Mouse (Mus musculus): ENCODE measurements around the gene Por. TPM values are rescaled to one million over a fixed set of nuclear protein-coding genes. Genes with fewer than 3 reads are reported as not detected.
A peak's percentile ranks its signal among the peaks of the same experiment; 100 is the strongest.

The Por gene
- 37.0 and 45.5 TPM in 2 replicates for polyA plus RNA-seq (2015; fragmentation: Nextera tagmentation; extraction: Ambion mirVana)

GRCm38 (mm10) chr5:135669741-135670275 is at the start of gene Por:
Por (plus strand) TSS chr5:135670033.
- ATAC-seq (ENCODE audit: insufficient read depth): no peak
- Histone ChIP-seq H3K4me1 (replicated peaks) (peaks cover 24% of the 10 kb centered on the region), H3K4me2 (no peak within 1 kb of the TSS; the same call in 1 of the 2 replicates), H3K9ac (no peak within 1 kb of the TSS), H3K4me3 (replicated peaks) (no peak within 1 kb of the TSS), H3K27me3 (no peaks in the 10 kb centered on the region), H3K36me3 (replicated peaks) (no peaks in the 10 kb centered on the region), H3K27ac (replicated peaks) (no peak within 1 kb of the TSS), H3K9me3 (replicated peaks) (no peaks in the 10 kb centered on the region)
- WGBS (ENCODE audit: insufficient replicate concordance): 27% methylated on average over 9 of the region's 9 CpGs

- H3K27me3 ChIP-seq: 0 out of 2 replicates have a peak, but pooled peaks cover 3% of the 10 kb centered on the region
- H3K27ac ChIP-seq (replicated peaks): no peak overlapping the region
- H3K9ac ChIP-seq: no peak overlapping the region
- 70% methylated on average over 9 of the region's 9 CpGs for WGBS (ENCODE audit: insufficient replicate concordance)
- H3K4me3 ChIP-seq (replicated peaks): no peak overlapping the region
- no peak for ATAC-seq (ENCODE audit: insufficient read depth)
- no peaks in the 10 kb centered on the region for H3K4me1 ChIP-seq (replicated peaks)
- no peaks in the 10 kb centered on the region for H3K9me3 ChIP-seq (replicated peaks)
- H3K4me2 ChIP-seq: no peak overlapping the region
- H3K36me3 ChIP-seq (replicated peaks): no peaks in the 10 kb centered on the region
Measured at GRCm38 (mm10) chr5:135620526-135620925, 49.3 kb upstream of the Por start.

GRCm38 (mm10) chr5:135621725-135622124 is 48.1 kb upstream of the Por start:
- no peak for ATAC-seq (ENCODE audit: insufficient read depth)
- Histone ChIP-seq H3K4me1 (replicated peaks) (no peaks in the 10 kb centered on the region), H3K4me3 (replicated peaks) (no peak overlapping the region), H3K36me3 (replicated peaks) (no peaks in the 10 kb centered on the region), H3K9me3 (replicated peaks) (no peaks in the 10 kb centered on the region), H3K27ac (replicated peaks) (no peak overlapping the region), H3K9ac (no peak overlapping the region), H3K4me2 (no peak overlapping the region), H3K27me3 (0 out of 2 replicates have a peak, but pooled peaks cover 3% of the 10 kb centered on the region)
- 61% methylated on average over 10 of the region's 10 CpGs for WGBS (ENCODE audit: insufficient replicate concordance)

GRCm38 (mm10) chr5:135623006-135623563 is 46.7 kb upstream of the Por start:
- Histone ChIP-seq H3K4me3 (replicated peaks) (no peak overlapping the region), H3K36me3 (replicated peaks) (no peaks in the 10 kb centered on the region), H3K4me1 (replicated peaks) (no peaks in the 10 kb centered on the region), H3K27ac (replicated peaks) (no peak overlapping the region), H3K27me3 (0 out of 2 replicates have a peak, but pooled peaks cover 3% of the 10 kb centered on the region), H3K9ac (no peak overlapping the region), H3K9me3 (replicated peaks) (no peaks in the 10 kb centered on the region), H3K4me2 (no peak overlapping the region)
- ATAC-seq (ENCODE audit: insufficient read depth): no peak
- 78% methylated on average over 18 of the region's 18 CpGs for WGBS (ENCODE audit: insufficient replicate concordance)

GRCm38 (mm10) chr5:135628916-135629315 is 40.9 kb upstream of the Por start:
- WGBS (ENCODE audit: insufficient replicate concordance): 34% methylated on average over 10 of the region's 10 CpGs
- H3K4me2 ChIP-seq: no peak overlapping the region
- H3K4me1 ChIP-seq (replicated peaks): peaks cover 15% of the 10 kb centered on the region
- H3K4me3 ChIP-seq (replicated peaks): no peak overlapping the region
- no peak for ATAC-seq (ENCODE audit: insufficient read depth)
- H3K27ac ChIP-seq (replicated peaks): no peak overlapping the region
- no peaks in the 10 kb centered on the region for H3K9me3 ChIP-seq (replicated peaks)
- H3K36me3 ChIP-seq (replicated peaks): no peaks in the 10 kb centered on the region
- H3K9ac ChIP-seq: no peak overlapping the region
- H3K27me3 ChIP-seq: no peaks in the 10 kb centered on the region

- no peak for ATAC-seq (ENCODE audit: insufficient read depth)
- H3K4me1 ChIP-seq (replicated peaks): peaks cover 15% of the 10 kb centered on the region
- H3K9me3 ChIP-seq (replicated peaks): no peaks in the 10 kb centered on the region
- H3K27me3 ChIP-seq: no peaks in the 10 kb centered on the region
- no peak overlapping the region for H3K4me3 ChIP-seq (replicated peaks)
- no peaks in the 10 kb centered on the region for H3K36me3 ChIP-seq (replicated peaks)
- H3K4me2 ChIP-seq: no peak overlapping the region
- no peak overlapping the region for H3K27ac ChIP-seq (replicated peaks)
- H3K9ac ChIP-seq: no peak overlapping the region
- WGBS (ENCODE audit: insufficient replicate concordance): 64% methylated on average over 3 of the region's 3 CpGs
Measured at GRCm38 (mm10) chr5:135629401-135629800, 40.4 kb upstream of the Por start.

- Histone ChIP-seq H3K9me3 (replicated peaks) (no peaks in the 10 kb centered on the region), H3K4me3 (replicated peaks) (no peak overlapping the region), H3K36me3 (replicated peaks) (peaks cover under 1% of the 10 kb centered on the region; the same call in 1 of the 2 replicates), H3K27me3 (no peaks in the 10 kb centered on the region), H3K4me1 (replicated peaks) (peaks cover 15% of the 10 kb centered on the region), H3K4me2 (no peak overlapping the region), H3K9ac (no peak overlapping the region), H3K27ac (replicated peaks) (no peak overlapping the region)
- 9% methylated on average over 3 of the region's 3 CpGs for WGBS (ENCODE audit: insufficient replicate concordance)
- ATAC-seq (ENCODE audit: insufficient read depth): no peak
Measured at GRCm38 (mm10) chr5:135630598-135630997, 39.2 kb upstream of the Por start.

GRCm38 (mm10) chr5:135632117-135632796 is 37.6 kb upstream of the Por start, which contains the start of gene Rhbdd2:
Rhbdd2 (plus strand) TSS chr5:135632618.
- WGBS (ENCODE audit: insufficient replicate concordance): 10% methylated on average over 29 of the region's 30 CpGs
- peak within 1 kb of the TSS; percentile 56; the same call in 1 of the 2 replicates for H3K27ac ChIP-seq (replicated peaks)
- peak; percentile 99 for ATAC-seq (ENCODE audit: insufficient read depth)

GRCm38 (mm10) chr5:135632797-135633144 is 37.1 kb upstream of the Por start:
- Histone ChIP-seq H3K9me3 (replicated peaks) (no peaks in the 10 kb centered on the region), H3K4me3 (replicated peaks) (peak overlapping the region; percentile 74), H3K9ac (peak overlapping the region; percentile 67), H3K4me1 (replicated peaks) (peaks cover 15% of the 10 kb centered on the region), H3K27ac (replicated peaks) (peak overlapping the region; percentile 56; the same call in 1 of the 2 replicates), H3K36me3 (replicated peaks) (peaks cover 8% of the 10 kb centered on the region), H3K4me2 (peak overlapping the region; percentile 87), H3K27me3 (no peaks in the 10 kb centered on the region)
- WGBS (ENCODE audit: insufficient replicate concordance): 2% methylated on average over 21 of the region's 21 CpGs
- peak; percentile 78 for ATAC-seq (ENCODE audit: insufficient read depth)

More at GRCm38 (mm10) chr5:135632117-135632796, 37.6 kb upstream of the Por start, which contains the start of gene Rhbdd2:
- peak within 1 kb of the TSS; percentile 67 for H3K9ac ChIP-seq
- H3K36me3 ChIP-seq (replicated peaks): peaks cover 8% of the 10 kb centered on the region
- peak within 1 kb of the TSS; percentile 74 for H3K4me3 ChIP-seq (replicated peaks)
- peak within 1 kb of the TSS; percentile 87 for H3K4me2 ChIP-seq
- no peaks in the 10 kb centered on the region for H3K27me3 ChIP-seq
- no peaks in the 10 kb centered on the region for H3K9me3 ChIP-seq (replicated peaks)
- peaks cover 15% of the 10 kb centered on the region for H3K4me1 ChIP-seq (replicated peaks)

GRCm38 (mm10) chr5:135639760-135640458 is 29.9 kb upstream of the Por start:
- WGBS (ENCODE audit: insufficient replicate concordance): 29% methylated on average over 7 of the region's 7 CpGs
- H3K9ac ChIP-seq: no peak overlapping the region
- no peak overlapping the region for H3K4me3 ChIP-seq (replicated peaks)
- H3K27me3 ChIP-seq: no peaks in the 10 kb centered on the region
- peaks cover 8% of the 10 kb centered on the region for H3K36me3 ChIP-seq (replicated peaks)
- ATAC-seq (ENCODE audit: insufficient read depth): no peak
- no peak overlapping the region for H3K4me2 ChIP-seq
- no peaks in the 10 kb centered on the region for H3K9me3 ChIP-seq (replicated peaks)
- H3K4me1 ChIP-seq (replicated peaks): peaks cover 27% of the 10 kb centered on the region
- peak overlapping the region; percentile 15 for H3K27ac ChIP-seq (replicated peaks)

- no peaks in the 10 kb centered on the region for H3K9me3 ChIP-seq (replicated peaks)
- peak overlapping the region; percentile 15; the same call in 1 of the 2 replicates for H3K27ac ChIP-seq (replicated peaks)
- 50% methylated on average over 6 of the region's 6 CpGs for WGBS (ENCODE audit: insufficient replicate concordance)
- H3K4me1 ChIP-seq (replicated peaks): peaks cover 27% of the 10 kb centered on the region
- H3K27me3 ChIP-seq: no peaks in the 10 kb centered on the region
- no peak overlapping the region for H3K4me2 ChIP-seq
- H3K9ac ChIP-seq: no peak overlapping the region
- H3K4me3 ChIP-seq (replicated peaks): no peak overlapping the region
- peaks cover 8% of the 10 kb centered on the region for H3K36me3 ChIP-seq (replicated peaks)
- no peak for ATAC-seq (ENCODE audit: insufficient read depth)
Measured at GRCm38 (mm10) chr5:135640459-135640789, 29.4 kb upstream of the Por start.

Measured in liver, embryonic 15.5 days (tissue).